Mouse (Mus musculus) kidney, embryonic 15.5 days (tissue): Measurements from ENCODE around the gene Gtpbp1. TPM values are rescaled to one million over a fixed set of nuclear protein-coding genes. Genes with fewer than 3 reads are reported as not detected.
A peak's percentile ranks its signal among the peaks of the same experiment; 100 is the strongest.

ENCODE experiments used
- ATAC-seq: fragments of 200-750 bp; cut with Nextera tagmentation; replicated peaks from 2 replicates; pipeline ENCODE4 v1.8.0; 2017; ENCODE audit warnings: moderate TSS enrichment; ENCODE audit not compliant: low FRiP score
- H3K27ac ChIP-seq: fragments of 300-500 bp; sonication (generic); 2 replicates; pipeline ENCODE4 v1.5.1; 2015; ENCODE audit warnings: mild to moderate bottlenecking, inconsistent platforms
- H3K27me3 ChIP-seq: fragments of 300-500 bp; sonication (generic); 2 replicates; pipeline ENCODE4 v1.6.1; 2015; ENCODE audit warnings: inconsistent platforms
- H3K36me3 ChIP-seq: fragments of 300-500 bp; sonication (generic); 2 replicates; pipeline ENCODE4 v1.6.1; 2015; ENCODE audit warnings: inconsistent platforms
- H3K4me1 ChIP-seq: fragments of 300-500 bp; sonication (generic); 2 replicates; pipeline ENCODE4 v1.6.1; 2015; ENCODE audit warnings: inconsistent platforms
- H3K4me2 ChIP-seq: fragments of 300-500 bp; sonication (generic); 2 replicates; pipeline ENCODE4 v1.6.1; 2015; ENCODE audit warnings: moderate library complexity, mild to moderate bottlenecking, inconsistent platforms
- H3K4me3 ChIP-seq: fragments of 300-500 bp; sonication (generic); replicated peaks from 2 replicates; pipeline ENCODE4 v1.5.1; 2015; ENCODE audit warnings: mild to moderate bottlenecking, inconsistent platforms
- H3K9ac ChIP-seq: fragments of 300-500 bp; sonication (generic); 2 replicates; pipeline ENCODE4 v1.6.1; 2015; ENCODE audit warnings: mild to moderate bottlenecking, inconsistent platforms
- H3K9me3 ChIP-seq: fragments of 300-500 bp; sonication (generic); replicated peaks from 2 replicates; pipeline ENCODE4 v1.6.1; 2016; ENCODE audit warnings: inconsistent platforms
- WGBS: fragments of 180-500 bp; shearing (Covaris S2); methylation state at CpG from one replicate; pipeline ENCODE4 v1.1.7; 2015; ENCODE audit warnings: mixed read lengths; 5-methylcytosine and 5-hydroxymethylcytosine counted together
- polyA plus RNA-seq: library from polyadenylated mRNA; unstranded; fragments of >200 nt; fragmentation: Nextera tagmentation; extraction: Ambion mirVana; gene quantifications from 2 replicates; pipeline ENCODE4 v1.2.1, GENCODE M21; 2015

The Gtpbp1 gene
- polyA plus RNA-seq, 1 experiment from 2014 or later, result 36.5 TPM

- Histone ChIP-seq H3K27ac (no peak overlapping the region), H3K4me1 (peaks cover 8% of the 10 kb centered on the region; the same call in 1 of the 2 replicates), H3K9ac (no peak overlapping the region), H3K27me3 (no peaks in the 10 kb centered on the region), H3K36me3 (peaks cover 92% of the 10 kb centered on the region), H3K4me3 (no peak overlapping the region), H3K4me2 (no peak overlapping the region), H3K9me3 (no peaks in the 10 kb centered on the region)
- WGBS, result 90% methylated on average over 7 of the region's 7 CpGs
- ATAC-seq, result no peak
Observed at GRCm38 (mm10) chr15:79731554-79731953, 40.9 kb downstream of the Gtpbp1 start.

GRCm38 (mm10) chr15:79733192-79733591 is 42.5 kb downstream of the Gtpbp1 start:
- Histone ChIP-seq H3K4me2 (no peak overlapping the region), H3K36me3 (peaks cover 92% of the 10 kb centered on the region), H3K9me3 (no peaks in the 10 kb centered on the region), H3K9ac (no peak overlapping the region), H3K27me3 (no peaks in the 10 kb centered on the region), H3K4me3 (no peak overlapping the region), H3K4me1 (peaks cover 8% of the 10 kb centered on the region; the same call in 1 of the 2 replicates), H3K27ac (no peak overlapping the region)
- WGBS, result 95% methylated on average over 8 of the region's 8 CpGs
- ATAC-seq, result no peak

- 81% methylated on average over 4 of the region's 4 CpGs for WGBS
- peaks cover 92% of the 10 kb centered on the region for H3K36me3 ChIP-seq
- H3K4me3 ChIP-seq, result no peak overlapping the region
- peaks cover 11% of the 10 kb centered on the region for H3K4me1 ChIP-seq
- no peak overlapping the region for H3K4me2 ChIP-seq
- H3K9me3 ChIP-seq, result no peaks in the 10 kb centered on the region
- H3K27me3 ChIP-seq, result no peaks in the 10 kb centered on the region
- H3K27ac ChIP-seq, result no peak overlapping the region
- ATAC-seq, result no peak
- no peak overlapping the region for H3K9ac ChIP-seq
Observed at GRCm38 (mm10) chr15:79733640-79734039, 43.0 kb downstream of the Gtpbp1 start.

GRCm38 (mm10) chr15:79734311-79734710 is 43.7 kb downstream of the Gtpbp1 start:
- no peak overlapping the region for H3K4me2 ChIP-seq
- H3K4me3 ChIP-seq, result no peak overlapping the region
- no peak overlapping the region for H3K27ac ChIP-seq
- H3K36me3 ChIP-seq, result peaks cover 88% of the 10 kb centered on the region
- no peaks in the 10 kb centered on the region for H3K9me3 ChIP-seq
- H3K9ac ChIP-seq, result no peak overlapping the region
- no peak for ATAC-seq
- H3K27me3 ChIP-seq, result no peaks in the 10 kb centered on the region
- H3K4me1 ChIP-seq, result peaks cover 18% of the 10 kb centered on the region
- WGBS, result 84% methylated on average over 8 of the region's 8 CpGs

- ATAC-seq, result no peak
- peak overlapping the region; percentile 93 for H3K4me2 ChIP-seq
- peaks cover 30% of the 10 kb centered on the region for H3K36me3 ChIP-seq
- H3K4me3 ChIP-seq, result peak overlapping the region; percentile 97
- H3K9me3 ChIP-seq, result no peaks in the 10 kb centered on the region
- H3K27ac ChIP-seq, result no peak overlapping the region
- WGBS, result 86% methylated on average over 3 of the region's 3 CpGs
- peak overlapping the region; percentile 85; the same call in 1 of the 2 replicates for H3K9ac ChIP-seq
- H3K27me3 ChIP-seq, result no peaks in the 10 kb centered on the region
- peaks cover 57% of the 10 kb centered on the region for H3K4me1 ChIP-seq
Observed at GRCm38 (mm10) chr15:79740739-79741138, 50.1 kb downstream of the Gtpbp1 start.

GRCm38 (mm10) chr15:79741173-79741858 is 50.7 kb downstream of the Gtpbp1 start:
- H3K36me3 ChIP-seq, result peaks cover 26% of the 10 kb centered on the region
- no peaks in the 10 kb centered on the region for H3K9me3 ChIP-seq
- H3K9ac ChIP-seq, result peak overlapping the region; percentile 85
- no peaks in the 10 kb centered on the region for H3K27me3 ChIP-seq
- ATAC-seq, result no peak
- 22% methylated on average over 14 of the region's 14 CpGs for WGBS
- peak overlapping the region; percentile 72 for H3K27ac ChIP-seq
- H3K4me1 ChIP-seq, result peaks cover 56% of the 10 kb centered on the region
- peak overlapping the region; percentile 97 for H3K4me3 ChIP-seq
- peak overlapping the region; percentile 93 for H3K4me2 ChIP-seq

GRCm38 (mm10) chr15:79741921-79742705 is 51.5 kb downstream of the Gtpbp1 start, which contains the start of gene Sun2:
Sun2 (minus strand) TSS chr15:79742536.
- Histone ChIP-seq H3K27me3 (no peaks in the 10 kb centered on the region), H3K27ac (peak within 1 kb of the TSS; percentile 72), H3K4me2 (peak within 1 kb of the TSS; percentile 93), H3K4me3 (peak within 1 kb of the TSS; percentile 97), H3K4me1 (peaks cover 56% of the 10 kb centered on the region), H3K9ac (peak within 1 kb of the TSS; percentile 85), H3K36me3 (peaks cover 18% of the 10 kb centered on the region), H3K9me3 (no peaks in the 10 kb centered on the region)
- ATAC-seq, result peak; percentile 89
- under 1% methylated on average over 78 of the region's 93 CpGs for WGBS

GRCm38 (mm10) chr15:79742706-79743023 is 52.0 kb downstream of the Gtpbp1 start:
- H3K9me3 ChIP-seq, result no peaks in the 10 kb centered on the region
- H3K36me3 ChIP-seq, result peaks cover 12% of the 10 kb centered on the region
- H3K9ac ChIP-seq, result peak overlapping the region; percentile 85
- no peak; the same call in 1 of the 2 replicates for ATAC-seq
- H3K27me3 ChIP-seq, result no peaks in the 10 kb centered on the region
- H3K4me3 ChIP-seq, result peak overlapping the region; percentile 97
- H3K4me1 ChIP-seq, result peaks cover 56% of the 10 kb centered on the region
- H3K27ac ChIP-seq, result peak overlapping the region; percentile 47; the same call in 1 of the 2 replicates
- peak overlapping the region; percentile 93 for H3K4me2 ChIP-seq
- WGBS, result under 1% methylated on average over 23 of the region's 23 CpGs

GRCm38 (mm10) chr15:79744001-79744400 is 53.4 kb downstream of the Gtpbp1 start:
- no peak for ATAC-seq
- H3K9ac ChIP-seq, result no peak overlapping the region

GRCm38 (mm10) chr15:79744742-79745141 is 54.1 kb downstream of the Gtpbp1 start:
- 45% methylated on average over 8 of the region's 8 CpGs for WGBS
- ATAC-seq, result no peak
- H3K4me1 ChIP-seq, result peaks cover 41% of the 10 kb centered on the region
- H3K27ac ChIP-seq, result no peak overlapping the region
- H3K4me3 ChIP-seq, result no peak overlapping the region
- no peak overlapping the region for H3K9ac ChIP-seq
- H3K36me3 ChIP-seq, result no peaks in the 10 kb centered on the region
- H3K9me3 ChIP-seq, result no peaks in the 10 kb centered on the region
- no peak overlapping the region for H3K4me2 ChIP-seq
- no peaks in the 10 kb centered on the region for H3K27me3 ChIP-seq

More at GRCm38 (mm10) chr15:79744001-79744400, 53.4 kb downstream of the Gtpbp1 start:
- Histone ChIP-seq H3K4me1 (peaks cover 49% of the 10 kb centered on the region), H3K36me3 (no peaks in the 10 kb centered on the region), H3K4me3 (no peak overlapping the region), H3K4me2 (no peak overlapping the region), H3K27ac (no peak overlapping the region), H3K9me3 (no peaks in the 10 kb centered on the region), H3K27me3 (no peaks in the 10 kb centered on the region)
- 90% methylated on average over 11 of the region's 11 CpGs for WGBS

- Histone ChIP-seq H3K27me3 (no peaks in the 10 kb centered on the region), H3K9me3 (no peaks in the 10 kb centered on the region), H3K27ac (no peak overlapping the region), H3K4me3 (no peak overlapping the region), H3K36me3 (no peaks in the 10 kb centered on the region), H3K9ac (no peak overlapping the region), H3K4me2 (no peak overlapping the region), H3K4me1 (peaks cover 36% of the 10 kb centered on the region)
- 70% methylated on average over 10 of the region's 10 CpGs for WGBS
- no peak for ATAC-seq
Observed at GRCm38 (mm10) chr15:79745312-79745711, 54.7 kb downstream of the Gtpbp1 start.

GRCm38 (mm10) chr15:79745883-79746282 is 55.2 kb downstream of the Gtpbp1 start:
- H3K4me2 ChIP-seq, result no peak overlapping the region
- 78% methylated on average over 5 of the region's 5 CpGs for WGBS
- no peak overlapping the region for H3K4me3 ChIP-seq
- no peak for ATAC-seq
- H3K27me3 ChIP-seq, result no peaks in the 10 kb centered on the region
- no peaks in the 10 kb centered on the region for H3K9me3 ChIP-seq
- H3K9ac ChIP-seq, result no peak overlapping the region
- no peak overlapping the region for H3K27ac ChIP-seq
- peaks cover 30% of the 10 kb centered on the region for H3K4me1 ChIP-seq
- no peaks in the 10 kb centered on the region for H3K36me3 ChIP-seq
